Mouse (Mus musculus) neural tube, embryonic 12.5 days (tissue): ENCODE measurements around the gene Col8a1. TPM values are rescaled to one million over a fixed set of nuclear protein-coding genes. Genes with fewer than 3 reads are reported as not detected.

Source experiments
- ATAC-seq: fragments of 200-750 bp; cut with Nextera tagmentation; 2 replicates; pipeline ENCODE4 v1.8.0; 2017; ENCODE audit warnings: low read depth, mild to moderate bottlenecking, moderate TSS enrichment, moderate library complexity; ENCODE audit not compliant: low FRiP score
- H3K27ac ChIP-seq: fragments of 300-500 bp; sonication (generic); 2 replicates; pipeline ENCODE4 v1.5.1; 2016
- H3K27me3 ChIP-seq: fragments of 300-500 bp; sonication (generic); replicated peaks from 2 replicates; pipeline ENCODE4 v1.6.1; 2016; ENCODE audit warnings: mild to moderate bottlenecking
- H3K36me3 ChIP-seq: fragments of 300-500 bp; sonication (generic); 2 replicates; pipeline ENCODE4 v1.6.1; 2016; ENCODE audit warnings: mild to moderate bottlenecking
- H3K4me1 ChIP-seq: fragments of 300-500 bp; sonication (generic); 2 replicates; pipeline ENCODE4 v1.6.1; 2016
- H3K4me2 ChIP-seq: fragments of 300-500 bp; sonication (generic); replicated peaks from 2 replicates; pipeline ENCODE4 v1.6.1; 2016; ENCODE audit warnings: mild to moderate bottlenecking
- H3K4me3 ChIP-seq: fragments of 300-500 bp; sonication (generic); 2 replicates; pipeline ENCODE4 v1.5.1; 2016
- H3K9ac ChIP-seq: fragments of 300-500 bp; sonication (generic); 2 replicates; pipeline ENCODE4 v1.6.1; 2016; ENCODE audit warnings: mild to moderate bottlenecking
- H3K9me3 ChIP-seq: fragments of 300-500 bp; sonication (generic); 2 replicates; pipeline ENCODE4 v1.6.1; 2016; ENCODE audit warnings: mild to moderate bottlenecking
- WGBS: fragments of 180-500 bp; shearing (Covaris S2); methylation state at CpG from one replicate; pipeline ENCODE4 v1.1.7; 2016; 5-methylcytosine and 5-hydroxymethylcytosine counted together
- polyA plus RNA-seq: library from polyadenylated mRNA; unstranded; fragments of >200 nt; fragmentation: Nextera tagmentation; extraction: Ambion mirVana; gene quantifications from 2 replicates; pipeline ENCODE4 v1.2.1, GENCODE M21; 2016

The Col8a1 gene
- polyA plus RNA-seq, 1 experiment from 2014 or later: 10.4 TPM

DNA sequence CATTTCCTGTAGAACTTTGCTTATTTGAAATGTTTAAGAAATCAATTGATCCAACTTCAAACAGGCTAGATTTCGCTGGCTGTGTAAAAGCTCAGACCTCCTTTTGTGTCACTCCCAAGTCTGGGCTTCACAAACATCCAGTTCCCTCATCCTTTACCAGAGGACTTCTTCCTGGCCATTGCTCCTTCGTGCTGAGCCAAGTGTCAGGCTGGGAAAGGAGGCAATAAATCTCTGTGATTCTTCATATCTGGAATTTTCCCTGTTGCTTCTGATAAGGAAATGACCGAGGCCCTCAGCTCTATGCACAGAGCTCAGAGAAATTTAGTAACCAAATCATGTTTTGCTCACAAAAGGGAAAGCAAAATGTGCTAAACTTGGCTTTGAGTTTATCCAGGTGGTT is 91.9 kb downstream of the Col8a1 start:
- H3K27ac ChIP-seq: no peak overlapping the region
- H3K9ac ChIP-seq: no peak overlapping the region
- no peak overlapping the region for H3K4me3 ChIP-seq
- H3K27me3 ChIP-seq: no peaks in the 10 kb centered on the region
- ATAC-seq: no peak
- 70% methylated on average over 3 of the region's 3 CpGs for WGBS
- no peaks in the 10 kb centered on the region for H3K36me3 ChIP-seq
- no peaks in the 10 kb centered on the region for H3K4me1 ChIP-seq
- H3K9me3 ChIP-seq: no peaks in the 10 kb centered on the region
- H3K4me2 ChIP-seq: no peak overlapping the region

DNA sequence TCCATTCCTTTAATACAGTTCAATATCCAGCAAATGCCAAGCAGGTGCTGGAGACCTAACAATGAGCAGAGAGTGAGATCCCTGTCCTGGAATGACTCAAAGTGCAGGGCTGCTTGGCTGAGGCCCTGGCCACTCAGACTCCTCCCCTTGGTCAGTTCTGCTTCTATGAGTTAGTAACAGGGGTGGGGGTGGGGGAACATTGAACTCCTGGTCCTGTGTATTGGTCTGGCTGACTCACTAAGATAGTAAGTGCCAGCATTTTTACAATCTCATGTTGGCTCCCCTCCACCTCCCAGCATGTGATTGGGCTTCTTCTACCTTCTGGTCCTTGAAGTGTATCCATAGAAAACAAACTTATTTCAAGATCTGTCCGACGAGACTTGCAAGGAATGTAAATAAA is 104.6 kb downstream of the Col8a1 start:
- no peaks in the 10 kb centered on the region for H3K36me3 ChIP-seq
- no peak overlapping the region for H3K4me3 ChIP-seq
- no peak overlapping the region for H3K4me2 ChIP-seq
- no peak overlapping the region for H3K27ac ChIP-seq
- WGBS: 69% methylated on average over 2 of the region's 2 CpGs
- H3K27me3 ChIP-seq: no peaks in the 10 kb centered on the region
- H3K9ac ChIP-seq: no peak overlapping the region
- no peaks in the 10 kb centered on the region for H3K4me1 ChIP-seq
- no peaks in the 10 kb centered on the region for H3K9me3 ChIP-seq
- ATAC-seq: no peak

DNA sequence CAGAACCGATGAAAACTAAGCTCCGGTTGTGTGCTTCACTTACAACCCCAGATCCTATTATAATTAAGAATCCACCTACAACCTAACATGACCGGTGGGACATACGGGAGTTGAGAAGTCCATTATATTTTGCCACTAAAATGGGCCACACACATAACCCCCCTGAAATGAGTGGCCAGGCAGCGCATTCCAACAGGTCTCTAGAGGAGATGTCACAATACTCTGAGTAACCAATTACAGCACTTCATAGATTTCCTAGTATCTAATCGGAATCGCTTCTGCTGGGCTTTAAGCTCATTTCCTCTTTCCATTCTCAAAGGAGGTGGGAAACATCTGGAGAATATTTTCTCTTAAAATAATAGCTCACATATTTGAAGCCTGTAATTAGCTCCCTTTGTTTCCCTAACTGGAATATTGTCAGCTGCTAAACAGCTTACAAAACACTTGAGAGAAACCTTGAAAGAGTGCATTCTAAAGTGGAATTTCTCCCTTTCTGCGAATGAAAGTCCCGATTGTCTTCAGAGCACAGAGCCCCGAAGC is 113.1 kb downstream of the Col8a1 start:
- Histone ChIP-seq H3K27me3 (no peaks in the 10 kb centered on the region), H3K4me1 (no peaks in the 10 kb centered on the region), H3K4me2 (no peak overlapping the region), H3K36me3 (no peaks in the 10 kb centered on the region), H3K27ac (no peak overlapping the region), H3K4me3 (no peak overlapping the region), H3K9ac (no peak overlapping the region), H3K9me3 (no peaks in the 10 kb centered on the region)
- ATAC-seq: no peak
- 78% methylated on average over 10 of the region's 10 CpGs for WGBS

DNA sequence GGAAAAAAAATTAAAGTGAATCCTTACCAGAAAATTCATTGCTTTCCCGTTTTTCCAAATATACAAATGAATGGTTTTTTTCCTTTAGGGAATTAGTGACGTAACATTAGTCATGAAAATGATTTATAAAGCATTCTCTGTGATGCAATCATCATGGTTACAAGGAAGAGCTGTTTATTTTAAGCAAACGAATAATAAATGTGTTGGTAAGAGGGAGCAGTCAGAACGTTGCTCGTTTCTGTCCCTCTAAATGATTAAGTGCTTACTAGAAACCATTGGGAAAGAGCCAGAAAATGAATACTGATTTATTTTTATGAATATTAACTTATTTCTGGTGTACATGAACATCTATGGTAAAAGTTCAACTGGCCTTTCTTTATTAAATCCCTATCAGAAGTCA is 119.8 kb downstream of the Col8a1 start:
- Histone ChIP-seq H3K4me3 (no peak overlapping the region), H3K4me1 (no peaks in the 10 kb centered on the region), H3K4me2 (no peak overlapping the region), H3K9ac (no peak overlapping the region), H3K27ac (no peak overlapping the region), H3K9me3 (no peaks in the 10 kb centered on the region), H3K27me3 (no peaks in the 10 kb centered on the region), H3K36me3 (no peaks in the 10 kb centered on the region)
- no peak for ATAC-seq
- 79% methylated on average over 5 of the region's 5 CpGs for WGBS

DNA sequence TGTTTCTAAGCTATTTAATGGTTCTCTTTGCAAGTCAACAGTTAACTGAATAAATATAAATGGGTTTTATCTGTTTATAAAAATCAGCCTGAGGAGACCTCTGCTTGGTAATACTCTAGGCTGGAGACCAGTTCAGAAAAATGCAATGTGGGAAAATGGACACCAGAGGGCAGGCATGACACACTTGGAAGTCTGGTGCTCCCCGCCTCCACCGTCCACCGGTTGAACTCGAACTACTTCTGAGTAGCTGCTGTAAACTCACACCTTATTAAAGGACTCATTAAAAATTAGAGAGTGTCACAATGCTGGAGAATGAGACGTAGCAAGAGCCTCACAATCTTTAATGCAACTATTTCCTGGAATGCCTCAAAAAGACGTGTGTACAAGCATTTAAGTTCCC is 120.3 kb downstream of the Col8a1 start:
- WGBS: 15% methylated on average over 6 of the region's 6 CpGs
- no peak overlapping the region for H3K9ac ChIP-seq
- H3K4me1 ChIP-seq: no peaks in the 10 kb centered on the region
- H3K4me3 ChIP-seq: no peak overlapping the region
- H3K9me3 ChIP-seq: no peaks in the 10 kb centered on the region
- no peak overlapping the region for H3K27ac ChIP-seq
- no peak overlapping the region for H3K4me2 ChIP-seq
- no peaks in the 10 kb centered on the region for H3K36me3 ChIP-seq
- H3K27me3 ChIP-seq: no peaks in the 10 kb centered on the region
- peak; percentile 41; the same call in 1 of the 2 replicates for ATAC-seq

DNA sequence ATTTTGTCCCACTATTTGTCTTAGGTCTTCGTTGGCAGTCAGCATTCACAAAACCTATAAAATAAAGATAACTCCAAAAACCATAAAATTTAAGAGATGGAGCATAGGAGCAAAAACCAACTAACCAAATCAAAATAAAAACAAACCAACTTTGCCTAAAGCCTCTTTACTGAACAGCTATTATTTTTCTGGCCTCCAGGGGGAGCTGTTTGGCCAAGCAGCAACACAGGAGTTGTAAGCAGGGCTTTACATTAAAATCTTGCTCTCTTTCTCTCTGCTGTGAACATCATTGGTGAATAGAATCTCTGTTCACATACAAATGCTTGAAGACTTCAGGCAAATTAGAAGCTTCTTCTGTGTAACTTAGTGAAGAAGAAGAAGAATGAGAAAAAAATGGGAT is 142.8 kb downstream of the Col8a1 start:
- no peak for ATAC-seq
- no peaks in the 10 kb centered on the region for H3K27me3 ChIP-seq
- H3K9ac ChIP-seq: no peak overlapping the region
- H3K4me1 ChIP-seq: peaks cover 4% of the 10 kb centered on the region
- H3K36me3 ChIP-seq: no peaks in the 10 kb centered on the region
- WGBS: 11% methylated on average over 1 of the region's 1 CpGs
- no peaks in the 10 kb centered on the region for H3K9me3 ChIP-seq
- H3K4me3 ChIP-seq: no peak overlapping the region
- H3K4me2 ChIP-seq: no peak overlapping the region
- no peak overlapping the region for H3K27ac ChIP-seq

DNA sequence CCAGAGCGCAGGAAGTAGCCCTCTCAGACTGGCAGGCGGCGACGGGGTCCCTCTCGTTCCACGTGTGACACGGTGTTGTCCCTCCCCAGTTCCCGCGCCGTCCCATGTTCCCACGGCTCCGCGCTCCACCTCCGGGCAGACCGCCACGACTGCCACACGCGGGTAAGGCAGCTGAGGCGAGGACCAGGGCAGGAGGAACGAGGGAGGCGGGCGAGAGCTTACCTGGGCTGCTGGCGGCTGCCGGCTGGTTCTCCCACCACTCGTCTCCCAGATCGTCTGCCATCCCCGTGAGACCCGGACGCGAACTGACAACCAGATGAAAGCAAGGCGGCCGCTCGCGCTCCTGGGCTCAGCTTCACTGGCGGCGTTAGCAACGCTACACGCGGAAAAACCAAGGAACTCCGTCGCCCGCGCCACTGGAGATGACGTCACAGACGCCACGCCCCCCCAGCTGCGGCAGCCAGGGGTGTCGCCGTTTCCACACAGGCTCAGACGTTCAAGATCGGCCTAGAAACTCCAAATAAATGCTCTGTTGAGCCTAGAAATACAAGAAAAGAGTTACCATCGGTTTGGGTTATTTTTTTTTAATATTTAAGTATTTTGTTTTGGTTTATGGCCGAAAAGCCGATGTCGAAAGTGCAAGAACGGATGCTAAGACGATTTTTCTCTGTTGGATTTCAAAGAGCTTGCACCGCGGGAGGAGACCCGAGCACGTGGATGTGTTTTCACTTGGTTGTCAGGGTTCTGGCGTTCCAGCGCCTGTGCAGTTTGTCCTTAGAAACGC is 147.9 kb downstream of the Col8a1 start, which contains the start of gene Cmss1:
TSS of gene Cmss1 (minus strand) at position 421 of the 784 bp plus-strand sequence.
- under 1% methylated on average over 64 of the region's 64 CpGs for WGBS
- H3K27ac ChIP-seq: no peak within 1 kb of the TSS
- peak within 1 kb of the TSS; percentile 83 for H3K4me3 ChIP-seq

DNA sequence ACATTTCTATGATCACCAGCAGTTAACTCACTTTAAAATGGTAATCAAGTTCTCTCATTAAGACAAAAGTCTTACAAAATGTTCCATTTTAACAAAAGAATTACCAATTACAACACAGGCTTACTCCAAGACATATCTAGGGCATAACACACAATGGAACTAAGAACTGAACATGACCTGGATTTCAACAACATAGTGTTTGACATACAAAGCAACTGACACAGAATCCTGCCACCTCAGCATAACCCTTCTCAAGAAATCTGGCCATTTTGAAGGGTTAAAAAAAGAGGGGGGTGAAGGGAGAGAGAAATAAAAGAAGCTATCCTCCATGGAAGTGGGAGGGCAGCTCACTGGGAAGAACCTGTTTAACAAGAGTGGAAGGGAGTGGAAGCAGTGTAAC is 153.5 kb downstream of the Col8a1 start:
- H3K4me1 ChIP-seq: no peaks in the 10 kb centered on the region

More for the DNA sequence above, 147.9 kb downstream of the Col8a1 start, which contains the start of gene Cmss1:
- Histone ChIP-seq H3K9me3 (no peaks in the 10 kb centered on the region), H3K4me1 (peaks cover 4% of the 10 kb centered on the region), H3K9ac (peak within 1 kb of the TSS; percentile 64), H3K4me2 (peak within 1 kb of the TSS; percentile 90), H3K36me3 (no peaks in the 10 kb centered on the region), H3K27me3 (no peaks in the 10 kb centered on the region)
- ATAC-seq: peak; percentile 92

DNA sequence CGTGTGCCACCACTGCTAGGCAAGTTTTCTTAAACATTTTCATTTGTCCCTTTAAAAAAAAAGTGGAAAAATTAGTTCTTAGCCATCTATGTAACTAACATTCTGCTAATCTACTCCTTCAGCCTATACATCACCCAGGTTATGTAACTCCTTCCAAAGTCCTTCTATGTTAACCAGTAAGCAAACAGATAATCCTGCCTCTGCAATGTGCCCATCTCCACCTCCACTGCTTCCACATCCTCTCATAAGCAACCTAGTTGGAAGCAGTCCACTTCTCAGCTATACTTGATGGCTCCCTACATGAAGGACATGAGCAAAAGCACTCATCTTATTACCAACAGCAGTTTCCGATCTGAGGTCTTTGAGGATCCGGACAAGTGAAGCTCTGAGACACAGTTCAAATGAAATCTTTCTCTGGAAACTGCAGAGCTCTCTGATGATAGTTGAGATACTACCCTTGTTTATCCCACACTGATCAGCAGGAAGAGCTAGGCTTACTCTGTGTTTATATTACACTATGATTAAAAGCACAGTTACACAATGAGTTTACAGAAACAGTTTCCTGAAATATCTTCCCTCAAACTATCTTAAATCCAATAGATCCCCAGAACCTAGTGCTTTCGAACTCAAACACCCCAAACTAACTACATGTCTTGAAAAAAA is 157.1 kb downstream of the Col8a1 start:
- Histone ChIP-seq H3K9ac (no peak overlapping the region), H3K9me3 (no peaks in the 10 kb centered on the region), H3K4me1 (no peaks in the 10 kb centered on the region), H3K4me2 (no peak overlapping the region), H3K27me3 (no peaks in the 10 kb centered on the region), H3K27ac (no peak overlapping the region), H3K4me3 (no peak overlapping the region), H3K36me3 (no peaks in the 10 kb centered on the region)
- ATAC-seq: no peak
- 95% methylated on average over 4 of the region's 4 CpGs for WGBS

More for the DNA sequence above, 153.5 kb downstream of the Col8a1 start:
- Histone ChIP-seq H3K27ac (no peak overlapping the region), H3K9ac (no peak overlapping the region), H3K4me2 (no peak overlapping the region), H3K4me3 (no peak overlapping the region), H3K27me3 (no peaks in the 10 kb centered on the region), H3K9me3 (no peaks in the 10 kb centered on the region), H3K36me3 (no peaks in the 10 kb centered on the region)
- ATAC-seq: no peak

DNA sequence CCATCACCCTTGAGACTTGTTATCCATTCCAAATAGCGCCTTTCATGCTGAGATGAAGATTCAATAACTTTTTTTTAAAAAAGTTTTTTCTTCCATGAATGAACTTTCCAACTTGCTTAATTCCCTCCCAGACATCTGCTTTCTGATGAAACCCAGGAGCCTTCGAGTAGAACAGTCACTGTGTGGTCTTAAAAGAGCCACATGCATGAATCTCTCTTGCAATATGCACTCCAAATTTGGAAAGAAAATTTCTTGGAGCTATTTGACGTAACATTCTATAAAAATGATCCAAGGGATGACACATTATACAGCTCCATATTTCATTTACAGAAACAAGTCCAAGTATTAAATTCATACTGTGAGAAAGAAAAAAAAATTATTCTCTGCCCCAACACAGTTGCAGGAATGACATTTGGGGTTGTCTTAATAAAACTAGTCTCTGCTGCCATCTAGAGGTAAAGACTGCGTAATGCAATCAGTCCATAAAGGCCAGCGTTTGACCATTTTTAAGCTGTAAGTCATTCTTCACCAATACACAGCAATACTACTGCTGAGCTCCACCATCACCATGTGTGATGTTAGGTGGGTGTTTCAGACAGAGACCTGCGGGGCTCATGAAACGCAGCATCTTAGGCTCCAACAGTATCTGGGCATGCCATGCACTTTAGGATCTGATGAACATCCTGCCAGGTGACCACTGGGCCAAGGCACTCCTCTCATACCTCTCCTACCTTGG is 160.9 kb downstream of the Col8a1 start:
- 43% methylated on average over 7 of the region's 7 CpGs for WGBS
- no peak overlapping the region for H3K4me2 ChIP-seq

DNA sequence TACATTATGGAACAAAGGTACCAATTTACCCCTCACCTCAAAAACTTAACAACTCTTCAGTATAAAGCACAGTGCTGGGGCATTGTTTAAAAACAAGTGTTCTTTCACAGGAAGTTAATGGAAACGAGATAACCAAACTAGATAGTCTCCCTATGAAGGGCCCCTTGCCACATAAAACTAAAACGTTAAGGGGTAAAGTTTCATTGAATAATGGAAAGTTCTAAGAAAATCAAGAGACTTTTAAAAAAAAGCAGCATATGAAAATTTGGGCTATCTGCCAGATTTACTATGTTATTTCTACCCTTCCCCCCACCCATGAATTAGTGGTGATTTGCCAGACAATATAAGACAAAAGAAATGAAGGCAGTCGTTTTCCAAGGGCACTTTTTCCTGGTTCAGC is 169.3 kb downstream of the Col8a1 start:
- Histone ChIP-seq H3K9ac (no peak overlapping the region), H3K9me3 (no peaks in the 10 kb centered on the region), H3K4me1 (no peaks in the 10 kb centered on the region), H3K36me3 (no peaks in the 10 kb centered on the region), H3K4me2 (no peak overlapping the region), H3K27ac (no peak overlapping the region), H3K4me3 (no peak overlapping the region), H3K27me3 (no peaks in the 10 kb centered on the region)
- no peak for ATAC-seq
- WGBS: 60% methylated on average over 3 of the region's 3 CpGs

More for the DNA sequence above, 160.9 kb downstream of the Col8a1 start:
- Histone ChIP-seq H3K36me3 (no peaks in the 10 kb centered on the region), H3K9me3 (no peaks in the 10 kb centered on the region), H3K9ac (no peak overlapping the region), H3K27ac (no peak overlapping the region), H3K4me3 (no peak overlapping the region), H3K27me3 (no peaks in the 10 kb centered on the region), H3K4me1 (no peaks in the 10 kb centered on the region)
- peak; percentile 41; the same call in 1 of the 2 replicates for ATAC-seq

DNA sequence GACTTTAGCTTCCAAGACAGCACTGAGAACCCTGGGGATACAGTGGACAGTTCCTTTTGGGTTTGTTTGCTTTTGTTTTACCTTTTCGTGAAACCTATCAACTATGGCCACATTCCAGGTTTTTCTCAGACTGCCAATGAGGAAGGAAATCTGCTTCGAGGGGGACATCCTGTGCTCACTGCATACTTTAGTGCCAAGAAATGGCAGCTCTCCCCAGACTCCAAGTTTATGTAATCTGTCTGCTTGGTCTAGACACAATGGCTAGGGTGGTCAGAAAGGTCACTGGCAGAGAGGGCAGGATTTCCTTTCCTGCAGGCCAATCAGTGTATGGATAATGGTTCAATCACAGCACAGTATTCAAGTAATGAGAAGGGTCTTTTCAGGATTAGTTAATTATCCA is 172.5 kb downstream of the Col8a1 start:
- Histone ChIP-seq H3K4me2 (no peak overlapping the region), H3K27me3 (no peaks in the 10 kb centered on the region), H3K27ac (no peak overlapping the region), H3K9me3 (no peaks in the 10 kb centered on the region), H3K4me3 (no peak overlapping the region), H3K36me3 (no peaks in the 10 kb centered on the region), H3K9ac (no peak overlapping the region), H3K4me1 (no peaks in the 10 kb centered on the region)
- no peak for ATAC-seq
- 84% methylated on average over 2 of the region's 2 CpGs for WGBS
